Mouse (Mus musculus): ENCODE measurements around the gene Pgm2l1. TPM values are rescaled to one million over a fixed set of nuclear protein-coding genes. Genes with fewer than 3 reads are reported as not detected.
A peak's percentile ranks its signal among the peaks of the same experiment; 100 is the strongest.

Gene Pgm2l1
- total and polyA plus RNA-seq, 2 experiments from 2014 or later, result 34.4 to 127 TPM

GRCm38 (mm10) chr7:100216601-100217565 lies 10.3 kb upstream of the Pgm2l1 start:
- peak; percentile 49; the same call in 1 of the 2 replicates for ATAC-seq
- Histone ChIP-seq H3K27me3 (ENCODE audit: insufficient read depth, low read length) (no peaks in the 10 kb centered on the region), H3K4me1 (ENCODE audit: insufficient read depth, low read length) (0 out of 2 replicates have a peak, but pooled peaks cover 9% of the 10 kb centered on the region), H3K4me3 (ENCODE audit: low read length) (no peak overlapping the region), H3K36me3 (ENCODE audit: insufficient read depth, low read length) (no peaks in the 10 kb centered on the region), H3K4me2 (ENCODE audit: low read depth, low read length) (no peak overlapping the region; the same call in 1 of the 2 replicates), H3K9me3 (ENCODE audit: low read length) (no peaks in the 10 kb centered on the region), H3K27ac (peak overlapping the region; percentile 28; the same call in 1 of the 2 replicates), H3K9ac (replicated peaks; ENCODE audit: low read length) (no peak overlapping the region)
- 67% methylated on average over 9 of the region's 9 CpGs for WGBS
- peak; percentile 34 for DNase-seq (ENCODE audit: low spot score)
- no peak for TF ChIP-seq CTCF (IDR thresholded peaks at IDR 0.05; ENCODE audit: low read depth)

GRCm38 (mm10) chr7:100227896-100228525 lies 817 bp downstream of the Pgm2l1 start:
- WGBS, result under 1% methylated on average over 23 of the region's 23 CpGs
- no peaks in the 10 kb centered on the region for H3K9me3 ChIP-seq (ENCODE audit: low read length)
- H3K36me3 ChIP-seq (ENCODE audit: insufficient read depth, low read length), result no peaks in the 10 kb centered on the region
- peak overlapping the region; percentile 90 for H3K27ac ChIP-seq
- H3K27me3 ChIP-seq (ENCODE audit: insufficient read depth, low read length), result no peaks in the 10 kb centered on the region
- peak overlapping the region; percentile 88 for H3K4me3 ChIP-seq (ENCODE audit: low read length)
- no peak; the same call in 1 of the 2 replicates for TF ChIP-seq CTCF (IDR thresholded peaks at IDR 0.05; ENCODE audit: low read depth)
- ATAC-seq (peak; percentile 57), DNase-seq (ENCODE audit: low spot score) (peak; percentile 35)
- H3K9ac ChIP-seq (replicated peaks; ENCODE audit: low read length), result peak overlapping the region; percentile 87
- H3K4me1 ChIP-seq (ENCODE audit: insufficient read depth, low read length), result no peaks in the 10 kb centered on the region
- H3K4me2 ChIP-seq (ENCODE audit: low read depth, low read length), result peak overlapping the region; percentile 90

GRCm38 (mm10) chr7:100228957-100229356 lies 1.8 kb downstream of the Pgm2l1 start:
- no peak for TF ChIP-seq CTCF (IDR thresholded peaks at IDR 0.05; ENCODE audit: low read depth)
- H3K4me1 ChIP-seq (ENCODE audit: insufficient read depth, low read length), result no peaks in the 10 kb centered on the region
- peak overlapping the region; percentile 87; the same call in 1 of the 2 replicates for H3K9ac ChIP-seq (replicated peaks; ENCODE audit: low read length)
- H3K9me3 ChIP-seq (ENCODE audit: low read length), result no peaks in the 10 kb centered on the region
- peak overlapping the region; percentile 90 for H3K4me2 ChIP-seq (ENCODE audit: low read depth, low read length)
- ATAC-seq (no peak), DNase-seq (ENCODE audit: low spot score) (no peak)
- H3K36me3 ChIP-seq (ENCODE audit: insufficient read depth, low read length), result no peaks in the 10 kb centered on the region
- no peak overlapping the region for H3K27ac ChIP-seq
- no peaks in the 10 kb centered on the region for H3K27me3 ChIP-seq (ENCODE audit: insufficient read depth, low read length)
- 58% methylated on average over 3 of the region's 3 CpGs for WGBS
- H3K4me3 ChIP-seq (ENCODE audit: low read length), result peak overlapping the region; percentile 88

GRCm38 (mm10) chr7:100230646-100231045 lies 3.5 kb downstream of the Pgm2l1 start:
- H3K9me3 ChIP-seq (ENCODE audit: low read length), result no peaks in the 10 kb centered on the region
- WGBS, result 95% methylated on average over 1 of the region's 1 CpGs
- no peaks in the 10 kb centered on the region for H3K4me1 ChIP-seq (ENCODE audit: insufficient read depth, low read length)
- H3K36me3 ChIP-seq (ENCODE audit: insufficient read depth, low read length), result no peaks in the 10 kb centered on the region
- DNase-seq (ENCODE audit: low spot score) (no peak), ATAC-seq (no peak)
- H3K27me3 ChIP-seq (ENCODE audit: insufficient read depth, low read length), result no peaks in the 10 kb centered on the region
- H3K27ac ChIP-seq, result no peak overlapping the region
- H3K4me3 ChIP-seq (ENCODE audit: low read length), result no peak overlapping the region
- TF ChIP-seq CTCF (IDR thresholded peaks at IDR 0.05; ENCODE audit: low read depth), result no peak
- no peak overlapping the region for H3K4me2 ChIP-seq (ENCODE audit: low read depth, low read length)
- H3K9ac ChIP-seq (replicated peaks; ENCODE audit: low read length), result no peak overlapping the region

- H3K36me3 ChIP-seq (ENCODE audit: insufficient read depth, low read length), result no peaks in the 10 kb centered on the region
- H3K27me3 ChIP-seq (ENCODE audit: insufficient read depth, low read length), result no peaks in the 10 kb centered on the region
- no peak overlapping the region for H3K9ac ChIP-seq (replicated peaks; ENCODE audit: low read length)
- ATAC-seq, result no peak
- H3K9me3 ChIP-seq (ENCODE audit: low read length), result no peaks in the 10 kb centered on the region
- H3K4me2 ChIP-seq (ENCODE audit: low read depth, low read length), result no peak overlapping the region
- WGBS, result 84% methylated on average over 1 of the region's 1 CpGs
- TF ChIP-seq CTCF (IDR thresholded peaks at IDR 0.05; ENCODE audit: low read depth), result no peak
- H3K4me3 ChIP-seq (ENCODE audit: low read length), result no peak overlapping the region
- H3K27ac ChIP-seq, result no peak overlapping the region
- DNase-seq (ENCODE audit: low spot score), result no peak
- H3K4me1 ChIP-seq (ENCODE audit: insufficient read depth, low read length), result no peaks in the 10 kb centered on the region
Observed at GRCm38 (mm10) chr7:100231661-100232060, 4.5 kb downstream of the Pgm2l1 start.

- H3K27me3 ChIP-seq (ENCODE audit: insufficient read depth, low read length), result no peaks in the 10 kb centered on the region
- no peak overlapping the region for H3K27ac ChIP-seq
- H3K4me1 ChIP-seq (ENCODE audit: insufficient read depth, low read length), result no peaks in the 10 kb centered on the region
- ATAC-seq (no peak), DNase-seq (ENCODE audit: low spot score) (no peak)
- H3K9me3 ChIP-seq (ENCODE audit: low read length), result no peaks in the 10 kb centered on the region
- no peak for TF ChIP-seq CTCF (IDR thresholded peaks at IDR 0.05; ENCODE audit: low read depth)
- no peak overlapping the region for H3K9ac ChIP-seq (replicated peaks; ENCODE audit: low read length)
- no peaks in the 10 kb centered on the region for H3K36me3 ChIP-seq (ENCODE audit: insufficient read depth, low read length)
- H3K4me3 ChIP-seq (ENCODE audit: low read length), result no peak overlapping the region
- no peak overlapping the region for H3K4me2 ChIP-seq (ENCODE audit: low read depth, low read length)
Observed at GRCm38 (mm10) chr7:100233681-100234080, 6.5 kb downstream of the Pgm2l1 start.
